Mouse (Mus musculus) intestine, embryonic 16.5 days (tissue): Measurements from ENCODE around the gene Scg2. TPM values are rescaled to one million over a fixed set of nuclear protein-coding genes. Genes with fewer than 3 reads are reported as not detected.
A peak's percentile ranks its signal among the peaks of the same experiment; 100 is the strongest.

Source experiments
- ATAC-seq: fragments of 200-750 bp; cut with Nextera tagmentation; 2 replicates; pipeline ENCODE4 v1.8.0; 2017; ENCODE audit warnings: moderate TSS enrichment, moderate library complexity
- H3K27ac ChIP-seq: fragments of 300-500 bp; sonication (generic); 2 replicates; pipeline ENCODE4 v1.5.1; 2014; ENCODE audit warnings: mild to moderate bottlenecking, low read length
- H3K27me3 ChIP-seq: fragments of 300-500 bp; sonication (generic); replicated peaks from 2 replicates; pipeline ENCODE4 v1.6.1; 2014; ENCODE audit warnings: low read length, control low read depth, mixed read lengths; ENCODE audit not compliant: control insufficient read depth, insufficient read depth
- H3K36me3 ChIP-seq: fragments of 300-500 bp; sonication (generic); 2 replicates; pipeline ENCODE4 v1.6.1; 2014; ENCODE audit warnings: low read length, control low read depth; ENCODE audit not compliant: control insufficient read depth, insufficient read depth
- H3K4me1 ChIP-seq: fragments of 300-500 bp; sonication (generic); 2 replicates; pipeline ENCODE4 v1.6.1; 2014; ENCODE audit warnings: low read length, control low read depth, mixed read lengths; ENCODE audit not compliant: control insufficient read depth, insufficient read depth
- H3K4me2 ChIP-seq: fragments of 300-500 bp; sonication (generic); 2 replicates; pipeline ENCODE4 v1.6.1; 2014; ENCODE audit warnings: low read depth, low read length, control low read depth
- H3K4me3 ChIP-seq: fragments of 300-500 bp; sonication (generic); 2 replicates; pipeline ENCODE4 v1.5.1; 2014; ENCODE audit warnings: mild to moderate bottlenecking, low read length
- H3K9ac ChIP-seq: fragments of 300-500 bp; sonication (generic); 2 replicates; pipeline ENCODE4 v1.6.1; 2014; ENCODE audit warnings: low read depth, low read length
- H3K9me3 ChIP-seq: fragments of 300-500 bp; sonication (generic); 2 replicates; pipeline ENCODE4 v1.6.1; 2016; ENCODE audit warnings: low read length, control low read depth; ENCODE audit not compliant: control insufficient read depth
- WGBS: fragments of 180-500 bp; shearing (Covaris S2); extraction: QIAGEN DNeasy Blood & Tissue Kit; methylation state at CpG from one replicate; pipeline ENCODE4 v1.1.7; 2014; 5-methylcytosine and 5-hydroxymethylcytosine counted together
- polyA plus RNA-seq: library from polyadenylated mRNA; unstranded; fragments of >200 nt; fragmentation: Nextera tagmentation; extraction: Ambion mirVana; gene quantifications from 2 replicates; pipeline ENCODE4 v1.2.1, GENCODE M21; 2015

The Scg2 gene
- polyA plus RNA-seq, result 14.0 and 14.5 TPM in 2 replicates

- Histone ChIP-seq H3K9ac (no peak within 1 kb of the TSS), H3K36me3 (no peaks in the 10 kb centered on the region), H3K4me1 (no peaks in the 10 kb centered on the region), H3K4me3 (no peak within 1 kb of the TSS), H3K27me3 (no peaks in the 10 kb centered on the region), H3K9me3 (no peaks in the 10 kb centered on the region), H3K27ac (no peak within 1 kb of the TSS), H3K4me2 (peak within 1 kb of the TSS; percentile 25; the same call in 1 of the 2 replicates)
- 14% methylated on average over 22 of the region's 22 CpGs for WGBS
- ATAC-seq, result peak; percentile 94
Measured at GRCm38 (mm10) chr1:79439609-79440308, at the start of gene Scg2. TSS of gene Scg2 (minus strand) at chr1:79440120.

- no peak overlapping the region for H3K4me2 ChIP-seq
- no peaks in the 10 kb centered on the region for H3K4me1 ChIP-seq
- H3K9me3 ChIP-seq, result no peaks in the 10 kb centered on the region
- H3K27ac ChIP-seq, result no peak overlapping the region
- WGBS, result 87% methylated on average over 6 of the region's 6 CpGs
- H3K9ac ChIP-seq, result no peak overlapping the region
- H3K4me3 ChIP-seq, result no peak overlapping the region
- no peaks in the 10 kb centered on the region for H3K27me3 ChIP-seq
- H3K36me3 ChIP-seq, result no peaks in the 10 kb centered on the region
- ATAC-seq, result no peak
Measured at GRCm38 (mm10) chr1:79485546-79485945, 45.6 kb upstream of the Scg2 start.

DNA sequence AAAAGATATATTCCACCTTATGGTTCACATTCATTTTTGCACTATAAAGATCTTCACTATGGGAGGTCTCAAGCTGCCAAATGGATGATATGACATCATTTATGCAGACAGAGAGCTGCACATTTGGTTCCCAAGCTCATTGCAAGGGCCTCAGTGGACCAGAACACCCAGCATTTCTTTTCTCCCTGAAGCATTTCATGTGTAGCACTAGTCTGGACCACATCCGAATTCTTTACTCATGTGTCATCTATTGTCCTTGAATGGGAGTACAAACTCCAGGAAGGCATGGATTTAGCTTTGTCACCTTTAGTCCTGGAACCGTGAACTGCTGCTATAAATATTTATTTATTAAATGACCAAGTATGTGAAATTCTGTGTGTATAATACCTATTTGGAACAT, 30.9 kb upstream of the Scg2 start:
- Histone ChIP-seq H3K9me3 (no peaks in the 10 kb centered on the region), H3K4me2 (no peak overlapping the region), H3K4me3 (no peak overlapping the region), H3K4me1 (no peaks in the 10 kb centered on the region), H3K9ac (no peak overlapping the region), H3K27me3 (no peaks in the 10 kb centered on the region), H3K27ac (no peak overlapping the region), H3K36me3 (no peaks in the 10 kb centered on the region)
- WGBS, result 68% methylated on average over 2 of the region's 2 CpGs
- ATAC-seq, result no peak

GRCm38 (mm10) chr1:79469871-79470270, 30.0 kb upstream of the Scg2 start:
- H3K9ac ChIP-seq, result no peak overlapping the region
- WGBS, result 86% methylated on average over 5 of the region's 5 CpGs
- no peaks in the 10 kb centered on the region for H3K4me1 ChIP-seq
- no peak overlapping the region for H3K4me2 ChIP-seq
- no peaks in the 10 kb centered on the region for H3K27me3 ChIP-seq
- no peak overlapping the region for H3K4me3 ChIP-seq
- H3K9me3 ChIP-seq, result no peaks in the 10 kb centered on the region
- no peak overlapping the region for H3K27ac ChIP-seq
- no peak for ATAC-seq
- no peaks in the 10 kb centered on the region for H3K36me3 ChIP-seq

GRCm38 (mm10) chr1:79466585-79466984, 26.7 kb upstream of the Scg2 start:
- Histone ChIP-seq H3K36me3 (no peaks in the 10 kb centered on the region), H3K27me3 (no peaks in the 10 kb centered on the region), H3K9me3 (no peaks in the 10 kb centered on the region), H3K27ac (no peak overlapping the region), H3K4me1 (no peaks in the 10 kb centered on the region), H3K4me2 (no peak overlapping the region), H3K4me3 (no peak overlapping the region), H3K9ac (no peak overlapping the region)
- peak; percentile 38; the same call in 1 of the 2 replicates for ATAC-seq
- WGBS, result 12% methylated on average over 3 of the region's 3 CpGs

- no peaks in the 10 kb centered on the region for H3K4me1 ChIP-seq
- H3K27me3 ChIP-seq, result no peaks in the 10 kb centered on the region
- H3K4me2 ChIP-seq, result no peak overlapping the region
- no peak overlapping the region for H3K27ac ChIP-seq
- H3K9me3 ChIP-seq, result no peaks in the 10 kb centered on the region
- no peak for ATAC-seq
- WGBS, result 50% methylated on average over 5 of the region's 5 CpGs
- H3K4me3 ChIP-seq, result no peak overlapping the region
- H3K9ac ChIP-seq, result no peak overlapping the region
- no peaks in the 10 kb centered on the region for H3K36me3 ChIP-seq
Measured at GRCm38 (mm10) chr1:79458558-79458957, 18.6 kb upstream of the Scg2 start.

GRCm38 (mm10) chr1:79454164-79454563, 14.2 kb upstream of the Scg2 start:
- H3K27ac ChIP-seq, result no peak overlapping the region
- no peaks in the 10 kb centered on the region for H3K36me3 ChIP-seq
- H3K4me3 ChIP-seq, result no peak overlapping the region
- H3K9me3 ChIP-seq, result no peaks in the 10 kb centered on the region
- H3K4me2 ChIP-seq, result no peak overlapping the region
- H3K9ac ChIP-seq, result no peak overlapping the region
- WGBS, result 25% methylated on average over 4 of the region's 4 CpGs
- no peaks in the 10 kb centered on the region for H3K27me3 ChIP-seq
- H3K4me1 ChIP-seq, result no peaks in the 10 kb centered on the region
- ATAC-seq, result no peak

DNA sequence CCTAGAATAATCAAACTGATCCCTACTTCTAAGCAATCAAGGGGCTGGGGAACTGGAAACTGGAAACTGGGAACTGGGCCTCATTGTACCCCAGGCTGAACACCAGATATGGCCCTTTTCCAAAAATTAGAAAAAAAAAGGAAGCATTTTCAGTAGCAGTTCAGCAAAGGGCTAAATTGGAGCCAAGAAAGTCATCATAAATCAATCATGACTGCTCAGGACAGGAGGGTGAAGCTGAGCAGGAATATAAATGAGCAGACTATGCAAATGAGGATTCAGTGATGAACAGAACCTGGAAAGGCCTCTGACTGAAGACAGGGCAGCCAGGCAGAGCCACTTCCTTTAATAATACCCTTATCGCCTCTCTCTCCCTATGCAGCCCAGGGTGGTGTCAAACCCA, 12.4 kb upstream of the Scg2 start:
- no peaks in the 10 kb centered on the region for H3K4me1 ChIP-seq
- no peak for ATAC-seq
- H3K27ac ChIP-seq, result no peak overlapping the region
- no peaks in the 10 kb centered on the region for H3K27me3 ChIP-seq
- H3K36me3 ChIP-seq, result no peaks in the 10 kb centered on the region
- no peak overlapping the region for H3K9ac ChIP-seq
- no peak overlapping the region for H3K4me3 ChIP-seq
- H3K9me3 ChIP-seq, result no peaks in the 10 kb centered on the region
- 75% methylated on average over 1 of the region's 1 CpGs for WGBS
- H3K4me2 ChIP-seq, result no peak overlapping the region

DNA sequence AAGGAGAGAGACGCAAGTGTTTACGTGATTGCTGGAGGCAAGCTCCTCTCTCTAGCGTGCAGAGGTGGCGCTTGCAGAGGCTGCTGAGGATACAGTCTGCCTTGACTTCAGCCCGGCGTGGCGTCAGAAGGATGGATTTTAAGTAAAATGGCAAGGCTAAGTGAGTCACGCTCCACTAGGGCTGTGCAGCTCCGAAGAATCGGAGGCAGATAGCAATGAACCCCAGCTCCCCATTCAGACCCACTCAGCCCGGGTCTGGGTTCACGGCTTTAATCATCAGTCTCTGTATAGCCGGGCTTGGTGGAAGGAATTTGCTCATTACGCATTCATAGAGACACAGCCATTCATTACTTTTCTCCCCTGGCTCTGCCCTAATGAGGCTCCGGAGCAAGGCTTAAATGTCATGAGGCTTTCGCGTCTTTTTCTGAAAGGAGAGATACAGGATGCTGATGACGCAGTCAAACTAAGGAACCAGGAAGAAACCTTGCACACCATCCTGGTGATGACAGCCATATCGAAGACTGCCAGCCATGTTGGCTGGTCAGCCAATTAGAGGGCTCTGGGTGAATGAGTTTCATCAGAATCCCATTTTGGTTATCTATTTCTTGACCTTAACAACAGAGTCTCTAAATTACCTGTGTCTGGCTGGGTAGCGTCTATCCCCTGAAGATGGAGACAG, 10.6 kb upstream of the Scg2 start:
- Histone ChIP-seq H3K27ac (no peak overlapping the region), H3K36me3 (no peaks in the 10 kb centered on the region), H3K4me1 (no peaks in the 10 kb centered on the region), H3K4me3 (no peak overlapping the region), H3K9ac (no peak overlapping the region), H3K9me3 (no peaks in the 10 kb centered on the region), H3K4me2 (0 out of 2 replicates have a peak overlapping the region, but pooled peaks have one; percentile 12), H3K27me3 (no peaks in the 10 kb centered on the region)
- ATAC-seq, result no peak
- 26% methylated on average over 20 of the region's 20 CpGs for WGBS
